Mouse (Mus musculus) liver, embryonic 12.5 days (tissue): ENCODE measurements around the gene Foxo6. TPM values are rescaled to one million over a fixed set of nuclear protein-coding genes. Genes with fewer than 3 reads are reported as not detected.

Experiments used
- ATAC-seq: fragments of 200-750 bp; cut with Nextera tagmentation; 2 replicates; pipeline ENCODE4 v1.8.0; 2017; ENCODE audit warnings: moderate number of reproducible peaks, mild to moderate bottlenecking, moderate library complexity
- H3K27ac ChIP-seq: fragments of 300-500 bp; sonication (generic); 2 replicates; pipeline ENCODE4 v1.5.1; 2016; ENCODE audit warnings: mild to moderate bottlenecking
- H3K27me3 ChIP-seq: fragments of 300-500 bp; sonication (generic); replicated peaks from 2 replicates; pipeline ENCODE4 v1.6.1; 2016; ENCODE audit warnings: mild to moderate bottlenecking, moderate library complexity
- H3K36me3 ChIP-seq: fragments of 300-500 bp; sonication (generic); 2 replicates; pipeline ENCODE4 v1.6.1; 2016; ENCODE audit warnings: mild to moderate bottlenecking, moderate library complexity
- H3K4me1 ChIP-seq: fragments of 300-500 bp; sonication (generic); 2 replicates; pipeline ENCODE4 v1.6.1; 2016
- H3K4me2 ChIP-seq: fragments of 300-500 bp; sonication (generic); 2 replicates; pipeline ENCODE4 v1.6.1; 2016; ENCODE audit warnings: mild to moderate bottlenecking, moderate library complexity
- H3K4me3 ChIP-seq: fragments of 300-500 bp; sonication (generic); 2 replicates; pipeline ENCODE4 v1.5.1; 2016; ENCODE audit warnings: mild to moderate bottlenecking, moderate library complexity
- H3K9ac ChIP-seq: fragments of 300-500 bp; sonication (generic); 2 replicates; pipeline ENCODE4 v1.6.1; 2016; ENCODE audit warnings: mild to moderate bottlenecking, moderate library complexity
- H3K9me3 ChIP-seq: fragments of 300-500 bp; sonication (generic); replicated peaks from 2 replicates; pipeline ENCODE4 v1.6.1; 2016; ENCODE audit warnings: mild to moderate bottlenecking, moderate library complexity
- WGBS: fragments of 180-500 bp; shearing (Covaris S2); methylation state at CpG from one replicate; pipeline ENCODE4 v1.1.7; 2016; ENCODE audit not compliant: insufficient replicate concordance; 5-methylcytosine and 5-hydroxymethylcytosine counted together
- polyA plus RNA-seq: library from polyadenylated mRNA; unstranded; fragments of >200 nt; fragmentation: Nextera tagmentation; extraction: Ambion mirVana; gene quantifications from 2 replicates; pipeline ENCODE4 v1.2.1, GENCODE M21; 2016

The Foxo6 gene
- polyA plus RNA-seq, 1 experiment from 2014 or later = not detected

- Histone ChIP-seq H3K36me3 (no peaks in the 10 kb centered on the region), H3K9me3 (no peaks in the 10 kb centered on the region), H3K9ac (no peak overlapping the region), H3K4me3 (no peak overlapping the region), H3K4me1 (no peaks in the 10 kb centered on the region), H3K4me2 (no peak overlapping the region), H3K27me3 (no peaks in the 10 kb centered on the region), H3K27ac (no peak overlapping the region)
- WGBS = 55% methylated on average over 6 of the region's 6 CpGs
- ATAC-seq = no peak
These were observed 65.4 kb downstream of the Foxo6 start for GRCm38 (mm10) chr4:120221708-120222107.

DNA sequence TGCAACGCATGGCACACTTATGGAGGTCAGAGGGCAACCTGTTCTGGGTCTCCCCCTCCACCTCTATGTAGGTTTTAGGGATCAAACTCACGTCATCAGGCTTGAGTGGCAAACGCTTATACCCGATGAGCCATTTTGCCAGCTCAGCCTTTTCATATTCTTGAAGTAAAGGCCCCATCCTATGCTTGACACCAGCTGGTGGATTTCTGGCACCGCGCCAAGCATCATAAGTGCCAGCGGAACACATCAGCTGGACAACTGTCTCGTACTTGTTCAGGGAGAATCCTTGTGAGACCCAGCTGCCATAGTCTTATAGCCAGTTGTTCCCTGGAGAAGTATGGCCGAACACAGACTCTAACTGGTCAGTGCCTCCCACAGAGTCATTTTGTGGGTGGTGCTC, 68.3 kb downstream of the Foxo6 start:
- Histone ChIP-seq H3K27me3 (peaks cover 5% of the 10 kb centered on the region; the same call in 1 of the 2 replicates), H3K4me1 (no peaks in the 10 kb centered on the region), H3K27ac (no peak overlapping the region), H3K4me2 (no peak overlapping the region), H3K36me3 (no peaks in the 10 kb centered on the region), H3K9ac (no peak overlapping the region), H3K4me3 (no peak overlapping the region), H3K9me3 (no peaks in the 10 kb centered on the region)
- 66% methylated on average over 9 of the region's 9 CpGs for WGBS
- ATAC-seq = no peak

Other genes starting within 250 kb of the Foxo6 start
- gene AL607142.1, start 222.4 kb downstream of the Foxo6 start, polyA plus RNA-seq = not detected in 2 replicates
- 0.15 and 0.35 TPM in 2 replicates for gene Edn2, start 126.1 kb downstream of the Foxo6 start, polyA plus RNA-seq
- gene Scmh1, start 117.9 kb upstream of the Foxo6 start, polyA plus RNA-seq = 20.0 and 21.4 TPM in 2 replicates
- gene Slfnl1, start 244.9 kb upstream of the Foxo6 start, polyA plus RNA-seq = not detected in 2 replicates